Mouse (Mus musculus): ENCODE data around the gene Snx32.

- no peak for TF ChIP-seq TAL1 (IDR thresholded peaks at IDR 0.05; ENCODE audit: low read length)
- TF ChIP-seq GATA1 (IDR thresholded peaks at IDR 0.05; ENCODE audit: low read length): no peak
Observed at GRCm38 (mm10) chr19:5466916-5467500, 43.3 kb downstream of the Snx32 start.
